Mouse (Mus musculus) spleen, adult 2 months (tissue): Measurements from ENCODE around the gene Sim2.

Experiments
- CTCF ChIP-seq: fragments of 200-500 bp; IDR thresholded peaks from 2 replicates; pipeline ENCODE4 v1.5.1; 2011; ENCODE audit warnings: mild to moderate bottlenecking, inconsistent platforms; ENCODE audit not compliant: insufficient read depth, insufficient read length, insufficient replicate concordance; ENCODE audit errors: extremely low read depth
- POLR2A ChIP-seq: fragments of 200-500 bp; IDR thresholded peaks from 2 replicates; pipeline ENCODE4 v1.6.1; 2011; ENCODE audit warnings: low read depth, low read length, inconsistent platforms

- TF ChIP-seq POLR2A (no peak), CTCF (no peak)
Measured at GRCm38 (mm10) chr16:94081996-94082708, 2.6 kb upstream of the Sim2 start.
